Mouse (Mus musculus): ENCODE results near the gene Fbxw4.

DNA sequence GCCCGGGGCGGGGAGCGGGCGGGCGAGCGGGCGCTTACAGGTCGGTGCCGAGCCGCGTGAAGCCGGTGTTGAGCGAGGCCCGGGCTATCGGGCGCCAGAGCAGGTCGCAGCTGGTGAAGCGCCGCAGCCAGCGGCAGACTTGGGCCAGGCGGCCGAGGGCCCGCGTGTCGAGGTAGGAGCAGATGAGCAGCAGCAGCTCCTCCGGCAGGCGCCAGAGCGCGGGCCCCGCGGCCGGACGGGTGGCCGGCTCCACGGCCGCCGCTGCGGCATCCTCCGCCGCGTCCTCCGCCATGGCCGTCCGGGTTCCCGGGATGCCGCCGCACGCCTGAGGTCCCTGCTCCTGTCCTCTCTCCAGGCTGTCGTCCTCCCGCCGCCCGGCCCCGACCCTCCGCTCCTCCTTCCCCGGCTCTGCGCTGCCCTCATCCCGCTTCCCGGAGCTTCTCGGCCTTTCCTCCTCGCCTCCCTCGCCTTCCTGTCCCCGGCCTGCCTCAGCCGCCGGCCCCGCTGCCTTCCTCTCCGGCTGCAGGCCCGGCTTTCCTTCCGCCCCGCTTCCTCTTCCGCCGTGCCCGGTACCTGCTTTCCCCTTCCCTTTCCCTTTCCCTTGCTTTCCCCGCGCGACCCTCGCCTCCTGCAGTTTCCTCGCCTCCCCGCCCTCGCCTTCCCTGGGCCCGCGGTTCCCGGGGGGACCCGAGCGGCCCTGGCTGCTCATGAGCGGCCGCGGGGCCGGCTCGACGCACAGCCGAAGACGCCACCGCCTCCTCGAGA, at the start of gene Fbxw4:
- TF ChIP-seq POLR2A (IDR thresholded peaks at IDR 0.05; ENCODE audit: borderline replicate concordance, insufficient read depth, low read length), result peak; percentile 52; the same call in 1 of the 2 replicates
- TF ChIP-seq CTCF (IDR thresholded peaks at IDR 0.05; ENCODE audit: borderline replicate concordance, insufficient read depth, low read depth, low read length), result no peak
